Mouse (Mus musculus) limb, embryonic 14.5 days (tissue): ENCODE results near the gene Nell1. TPM values are rescaled to one million over a fixed set of nuclear protein-coding genes. Genes with fewer than 3 reads are reported as not detected.

Experiments used
- ATAC-seq: fragments of 200-750 bp; cut with Nextera tagmentation; 2 replicates; pipeline ENCODE4 v1.8.0; 2017; ENCODE audit warnings: low read depth, moderate number of reproducible peaks, moderate TSS enrichment; ENCODE audit not compliant: low FRiP score
- DNase-seq: peaks from one replicate; pipeline ENCODE4 v3.0.0-alpha.2; 2015; ENCODE audit warnings: low spot score
- H3K27ac ChIP-seq: fragments of 300-500 bp; sonication (generic); replicated peaks from 2 replicates; pipeline ENCODE4 v1.5.1; 2014; ENCODE audit warnings: low read depth, mild to moderate bottlenecking, low read length, moderate library complexity, mixed read lengths
- H3K27me3 ChIP-seq: fragments of 300-500 bp; sonication (generic); 2 replicates; pipeline ENCODE4 v1.6.1; 2014; ENCODE audit warnings: low read length, mixed read lengths; ENCODE audit not compliant: control insufficient read depth, insufficient read depth
- H3K36me3 ChIP-seq: fragments of 300-500 bp; sonication (generic); 2 replicates; pipeline ENCODE4 v1.6.1; 2014; ENCODE audit warnings: mild to moderate bottlenecking, low read length, moderate library complexity, mixed read lengths; ENCODE audit not compliant: control insufficient read depth, insufficient read depth
- H3K4me1 ChIP-seq: fragments of 300-500 bp; sonication (generic); 2 replicates; pipeline ENCODE4 v1.6.1; 2014; ENCODE audit warnings: antibody characterized with exemption, low read length, mixed read lengths; ENCODE audit not compliant: control insufficient read depth, insufficient read depth
- H3K4me2 ChIP-seq: fragments of 300-500 bp; sonication (generic); replicated peaks from 2 replicates; pipeline ENCODE4 v1.6.1; 2014; ENCODE audit warnings: low read depth, mild to moderate bottlenecking, low read length, moderate library complexity; ENCODE audit not compliant: severe bottlenecking
- H3K4me3 ChIP-seq: fragments of 300-500 bp; sonication (generic); replicated peaks from 2 replicates; pipeline ENCODE4 v1.5.1; 2014; ENCODE audit warnings: low read length
- H3K9ac ChIP-seq: fragments of 300-500 bp; sonication (generic); 2 replicates; pipeline ENCODE4 v1.6.1; 2014; ENCODE audit warnings: mild to moderate bottlenecking, low read depth, low read length, moderate library complexity; ENCODE audit not compliant: severe bottlenecking
- H3K9me3 ChIP-seq: fragments of 300-500 bp; sonication (generic); 2 replicates; pipeline ENCODE4 v1.6.1; 2016; ENCODE audit warnings: low read length; ENCODE audit not compliant: control insufficient read depth
- POLR2A ChIP-seq: fragments of 200-500 bp; IDR thresholded peaks from 2 replicates; pipeline ENCODE4 v1.8.0; 2012; ENCODE audit warnings: inconsistent platforms, mild to moderate bottlenecking, moderate library complexity, borderline replicate concordance; ENCODE audit not compliant: insufficient read depth, insufficient read length; ENCODE audit errors: extremely low read depth
- WGBS: fragments of 180-500 bp; shearing (Covaris S2); extraction: QIAGEN DNeasy Blood & Tissue Kit; methylation state at CpG from one replicate; pipeline ENCODE4 v1.1.7; 2014; 5-methylcytosine and 5-hydroxymethylcytosine counted together
- polyA plus RNA-seq, 2 experiments: library from polyadenylated mRNA; depleted of rRNA in 1 of 2; stranded (reverse) in 1 of 2; unstranded in 1 of 2; fragments of >200 nt; fragmentation: Nextera tagmentation in 1 of 2; extraction: Ambion mirVana in 1 of 2; gene quantifications; 2 replicates each; pipeline versions ENCODE4 v1.2.1 to v1.2.3; 2012 to 2014

The Nell1 gene
- polyA plus RNA-seq, 2 experiments, result 4.8 to 5.2 TPM

DNA sequence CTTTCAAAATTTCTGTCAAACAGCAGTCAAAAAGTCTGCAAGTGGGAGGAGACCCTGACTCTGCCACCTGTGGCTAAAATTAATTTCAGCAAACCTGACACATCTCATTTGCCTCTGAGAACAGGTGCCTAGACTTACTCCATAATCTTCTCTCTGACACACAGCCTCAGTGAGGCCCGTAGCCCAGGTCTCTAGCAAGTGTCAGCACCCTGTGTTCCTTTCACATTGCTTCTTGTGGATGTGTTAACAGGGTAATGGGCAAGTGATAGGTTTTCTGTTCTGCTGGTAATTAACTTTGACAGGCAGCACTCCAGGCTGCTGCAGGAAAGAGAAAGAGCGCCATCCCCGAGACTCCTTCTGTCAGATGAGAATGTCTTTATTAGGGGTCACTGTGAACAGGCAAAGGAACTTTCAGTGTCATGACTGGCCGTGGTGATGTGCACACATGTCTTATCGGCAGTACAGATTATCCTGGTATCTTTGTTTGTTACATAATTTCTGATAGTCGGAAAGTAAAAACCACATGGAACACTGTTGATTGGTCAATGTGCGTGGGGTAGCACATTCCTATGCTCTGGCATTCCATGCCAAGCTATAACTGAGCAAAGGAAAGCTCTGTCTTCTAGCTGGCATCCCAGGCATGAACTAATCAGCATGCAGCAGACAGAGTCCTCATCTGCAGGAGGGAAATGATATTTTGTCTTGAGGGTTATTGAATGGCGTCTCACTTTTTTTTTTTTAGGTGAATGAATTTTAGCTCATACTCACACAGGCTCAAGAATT lies 614.2 kb downstream of the Nell1 start:
- ATAC-seq (no peak), DNase-seq (no peak)
- Histone ChIP-seq H3K9me3 (no peaks in the 10 kb centered on the region), H3K36me3 (no peaks in the 10 kb centered on the region), H3K9ac (no peak overlapping the region), H3K4me2 (no peak overlapping the region), H3K27ac (no peak overlapping the region), H3K27me3 (no peaks in the 10 kb centered on the region), H3K4me3 (no peak overlapping the region), H3K4me1 (no peaks in the 10 kb centered on the region)
- TF ChIP-seq POLR2A, result no peak
- 71% methylated on average over 8 of the region's 8 CpGs for WGBS

DNA sequence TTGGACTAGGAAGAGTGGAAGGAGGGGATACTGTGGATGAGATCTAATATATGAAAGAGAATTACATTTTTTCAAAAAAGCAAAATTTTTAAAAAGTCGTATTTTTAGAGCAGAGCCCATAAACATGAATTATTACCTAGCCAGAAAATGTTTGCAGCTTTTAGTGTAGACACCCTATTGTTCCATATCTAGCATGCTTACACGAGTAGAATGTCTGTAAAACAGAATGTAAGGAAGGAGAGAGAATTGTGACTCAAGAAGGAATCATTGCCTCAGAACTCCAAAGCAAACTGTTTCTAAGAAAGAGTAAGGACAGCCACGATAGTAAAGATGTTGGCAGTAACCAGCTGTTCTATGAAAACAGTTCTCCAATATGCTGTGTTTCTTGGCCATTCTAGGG lies 624.2 kb downstream of the Nell1 start, which contains the start of gene 4933405O20Rik:
TSS of gene 4933405O20Rik (plus strand) at position 301 of the 400 bp plus-strand sequence.
- DNase-seq (no peak), ATAC-seq (no peak)
- no peak within 1 kb of the TSS for H3K4me2 ChIP-seq
- H3K4me1 ChIP-seq, result no peaks in the 10 kb centered on the region
- no peaks in the 10 kb centered on the region for H3K36me3 ChIP-seq
- H3K27ac ChIP-seq, result no peak within 1 kb of the TSS
- H3K9me3 ChIP-seq, result no peaks in the 10 kb centered on the region
- H3K27me3 ChIP-seq, result no peaks in the 10 kb centered on the region
- 71% methylated on average over 3 of the region's 3 CpGs for WGBS
- H3K4me3 ChIP-seq, result no peak within 1 kb of the TSS
- no peak for TF ChIP-seq POLR2A
- no peak within 1 kb of the TSS for H3K9ac ChIP-seq

DNA sequence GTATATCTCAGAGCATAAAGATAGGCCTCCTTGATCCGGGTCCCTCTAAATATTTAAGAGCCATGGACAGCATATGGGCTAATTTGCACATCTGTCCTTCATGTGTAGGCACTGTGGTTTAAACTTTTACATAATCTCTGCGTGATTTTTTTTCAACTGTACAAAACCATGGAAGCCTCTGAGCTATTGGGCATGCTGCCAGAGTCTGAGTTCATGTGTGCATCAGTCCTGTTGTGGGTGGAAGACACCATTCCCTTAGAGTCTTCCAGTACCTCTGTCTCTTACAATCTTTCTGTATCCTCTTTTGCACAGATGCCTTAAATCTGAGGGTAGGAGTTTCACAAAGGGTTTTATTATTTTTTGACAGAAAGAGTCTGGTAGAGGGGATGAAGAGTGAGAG lies 639.4 kb downstream of the Nell1 start:
- DNase-seq (no peak), ATAC-seq (no peak)
- H3K4me2 ChIP-seq, result no peak overlapping the region
- no peak for TF ChIP-seq POLR2A
- no peak overlapping the region for H3K9ac ChIP-seq
- no peak overlapping the region for H3K4me3 ChIP-seq
- no peaks in the 10 kb centered on the region for H3K9me3 ChIP-seq
- 58% methylated on average over 2 of the region's 2 CpGs for WGBS
- no peaks in the 10 kb centered on the region for H3K27me3 ChIP-seq
- no peak overlapping the region for H3K27ac ChIP-seq
- no peaks in the 10 kb centered on the region for H3K4me1 ChIP-seq
- H3K36me3 ChIP-seq, result no peaks in the 10 kb centered on the region

DNA sequence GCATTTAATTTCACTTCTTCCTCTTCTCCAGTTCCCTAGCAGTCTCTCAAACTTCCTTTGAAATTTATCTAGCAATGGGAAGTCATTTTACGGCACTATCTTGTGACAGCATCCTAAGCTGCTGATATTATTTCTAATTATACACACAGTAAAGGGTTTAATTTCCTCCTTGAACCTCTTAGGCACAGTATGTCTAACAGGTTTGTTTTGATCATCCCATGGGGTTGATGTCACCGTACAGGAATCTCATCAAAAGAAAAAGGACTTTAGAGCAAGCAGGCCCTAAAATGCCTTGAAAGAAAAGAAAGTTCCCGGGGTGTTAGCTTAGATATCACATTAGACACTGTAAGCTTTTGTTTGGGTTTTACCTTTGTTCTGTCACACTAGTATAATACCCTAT lies 654.5 kb downstream of the Nell1 start:
- ATAC-seq (no peak), DNase-seq (no peak)
- WGBS, result 55% methylated on average over 3 of the region's 3 CpGs

DNA sequence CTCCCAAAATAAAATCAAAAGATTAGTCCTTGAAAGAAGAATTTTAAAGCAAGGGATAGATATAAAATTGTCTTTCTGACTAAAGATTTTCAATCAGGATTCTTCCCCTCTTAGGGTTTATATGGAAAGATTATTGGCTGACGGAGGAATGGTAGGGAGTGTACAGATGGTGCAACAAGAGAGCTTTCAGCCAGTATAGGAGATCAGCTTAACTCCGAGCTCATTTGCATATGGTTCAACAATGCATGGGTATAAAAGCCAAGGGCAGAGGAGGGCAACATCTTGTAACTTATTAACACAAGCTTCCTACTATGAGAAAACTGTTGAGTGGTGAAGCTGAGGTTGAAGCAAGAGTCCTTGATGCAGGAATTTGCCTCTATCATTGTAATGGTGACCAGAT lies 658.5 kb downstream of the Nell1 start:
- ATAC-seq, result no peak
- H3K27me3 ChIP-seq, result no peaks in the 10 kb centered on the region
- no peaks in the 10 kb centered on the region for H3K4me1 ChIP-seq
- no peak overlapping the region for H3K27ac ChIP-seq
- H3K9me3 ChIP-seq, result no peaks in the 10 kb centered on the region
- 79% methylated on average over 2 of the region's 2 CpGs for WGBS
- no peak for DNase-seq
- TF ChIP-seq POLR2A, result no peak
- H3K4me3 ChIP-seq, result no peak overlapping the region
- no peaks in the 10 kb centered on the region for H3K36me3 ChIP-seq
- H3K9ac ChIP-seq, result no peak overlapping the region
- H3K4me2 ChIP-seq, result no peak overlapping the region

More for the DNA sequence above, 654.5 kb downstream of the Nell1 start:
- TF ChIP-seq POLR2A, result no peak
- no peak overlapping the region for H3K4me2 ChIP-seq
- no peaks in the 10 kb centered on the region for H3K36me3 ChIP-seq
- H3K27me3 ChIP-seq, result no peaks in the 10 kb centered on the region
- no peak overlapping the region for H3K9ac ChIP-seq
- no peaks in the 10 kb centered on the region for H3K4me1 ChIP-seq
- no peaks in the 10 kb centered on the region for H3K9me3 ChIP-seq
- H3K4me3 ChIP-seq, result no peak overlapping the region
- H3K27ac ChIP-seq, result no peak overlapping the region
